Mouse (Mus musculus): ENCODE measurements around the gene Gja1. TPM values are rescaled to one million over a fixed set of nuclear protein-coding genes. Genes with fewer than 3 reads are reported as not detected.

The Gja1 gene
- polyA plus RNA-seq, 1 experiment from 2014 or later, result 142 TPM

GRCm38 (mm10) chr10:56444457-56444856 lies 67.3 kb downstream of the Gja1 start:
- H3K4me1 ChIP-seq (ENCODE audit: insufficient read depth, low read depth, low read length), result no peaks in the 10 kb centered on the region
- no peaks in the 10 kb centered on the region for H3K9me3 ChIP-seq (ENCODE audit: low read length)
- H3K36me3 ChIP-seq (ENCODE audit: insufficient read depth, low read length), result no peaks in the 10 kb centered on the region
- H3K27ac ChIP-seq (ENCODE audit: low read length), result no peak overlapping the region
- H3K4me2 ChIP-seq (replicated peaks; ENCODE audit: low read depth, low read length), result no peak overlapping the region
- DNase-seq (ENCODE audit: low spot score) (no peak), ATAC-seq (no peak)
- WGBS, result 74% methylated on average over 2 of the region's 2 CpGs
- no peaks in the 10 kb centered on the region for H3K27me3 ChIP-seq (replicated peaks; ENCODE audit: insufficient read depth, low read length)
- TF ChIP-seq CTCF (IDR thresholded peaks at IDR 0.05), result no peak
- no peak for TF ChIP-seq EP300 (IDR thresholded peaks at IDR 0.05)
- no peak overlapping the region for H3K4me3 ChIP-seq (ENCODE audit: low read depth, low read length)
- no peak overlapping the region for H3K9ac ChIP-seq (replicated peaks; ENCODE audit: low read depth)

DNA sequence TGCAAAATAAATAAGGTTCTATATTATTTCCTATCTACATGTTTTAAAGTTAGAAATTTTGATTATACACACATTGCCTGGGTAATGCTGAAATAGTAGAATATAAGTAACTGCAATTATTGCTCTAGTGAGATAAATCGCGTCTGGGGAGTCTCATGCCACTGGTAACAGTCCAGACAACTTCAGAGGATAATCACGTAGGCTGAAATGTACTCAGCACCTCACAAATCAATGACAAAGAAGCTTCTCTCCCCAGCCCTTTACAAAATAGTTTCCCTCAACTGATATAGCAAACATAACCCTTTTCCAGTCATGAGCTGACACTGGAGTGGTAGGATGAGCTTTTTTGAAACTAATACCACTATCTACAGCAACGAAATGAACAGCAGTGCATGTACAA lies 71.9 kb downstream of the Gja1 start:
- no peak for DNase-seq (ENCODE audit: low spot score)
- Histone ChIP-seq H3K4me2 (replicated peaks; ENCODE audit: low read depth, low read length) (no peak overlapping the region), H3K4me3 (ENCODE audit: low read depth, low read length) (no peak overlapping the region)

More for the DNA sequence above, 71.9 kb downstream of the Gja1 start:
- 51% methylated on average over 4 of the region's 4 CpGs for WGBS
- ATAC-seq, result no peak
- TF ChIP-seq CTCF (IDR thresholded peaks at IDR 0.05), result no peak
- no peak for TF ChIP-seq EP300 (IDR thresholded peaks at IDR 0.05)
- Histone ChIP-seq H3K4me1 (ENCODE audit: insufficient read depth, low read depth, low read length) (no peaks in the 10 kb centered on the region), H3K27ac (ENCODE audit: low read length) (no peak overlapping the region), H3K27me3 (replicated peaks; ENCODE audit: insufficient read depth, low read length) (no peaks in the 10 kb centered on the region), H3K9ac (replicated peaks; ENCODE audit: low read depth) (no peak overlapping the region), H3K36me3 (ENCODE audit: insufficient read depth, low read length) (no peaks in the 10 kb centered on the region), H3K9me3 (ENCODE audit: low read length) (no peaks in the 10 kb centered on the region)

Other genes starting within 250 kb of the Gja1 start
- 1.6 and 2.1 TPM in 2 replicates for gene Tbc1d32, start 148.6 kb upstream of the Gja1 start, polyA plus RNA-seq (2015; fragmentation: Nextera tagmentation; extraction: Ambion mirVana)